Mouse (Mus musculus) liver, embryonic 14.5 days (tissue): Measurements from ENCODE around the gene Slc22a28.
"Not testable (repeated sequence)": the region's sequence is repeated elsewhere in the genome, so short reads cannot be mapped to it uniquely, and the experiment has no call there.

Source experiments
- CTCF ChIP-seq: IDR thresholded peaks from 2 replicates; pipeline ENCODE4 v1.5.1; 2016; ENCODE audit warnings: antibody characterized with exemption, low read depth, control low read depth
- EP300 ChIP-seq: IDR thresholded peaks from 2 replicates; pipeline ENCODE4 v1.6.1; 2016; ENCODE audit warnings: antibody characterized with exemption, low read depth

DNA sequence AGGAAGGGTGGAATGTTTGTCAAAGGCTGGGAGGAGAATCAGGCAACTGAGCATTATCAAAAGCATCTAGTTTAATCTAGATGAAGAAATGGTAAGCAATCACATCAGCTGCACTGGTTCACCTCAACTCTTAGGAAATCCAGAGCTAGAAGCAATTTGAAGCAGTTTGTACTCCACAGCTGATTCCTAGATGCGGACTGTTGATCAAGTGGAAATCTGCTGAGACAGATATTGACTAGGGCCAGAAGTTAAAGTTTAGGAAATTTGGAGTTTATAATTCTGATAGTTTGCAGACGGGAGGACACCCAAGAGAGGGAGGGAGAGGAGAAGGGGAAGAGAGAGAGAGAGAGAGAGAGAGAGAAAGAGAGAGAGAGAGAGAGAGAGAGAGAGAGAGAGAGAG, 10.9 kb upstream of the Slc22a28 start:
- TF ChIP-seq CTCF, EP300: not testable (repeated sequence)
